In genomic region chr13:95058885-95059284, GRCm38 (mm10) we compare ENCODE assay signal across 17 mouse cellular contexts.
DNase-seq lines count a peak whose midpoint lies in the region; ATAC-seq and TF ChIP-seq lines count a peak whose summit lies in the region.
"Had no signal": no experiment of that assay in that cellular context is flagged by ENCODE, and none has a peak within 500 bp of the region (broad histone marks: within the 10 kb centered on the region; RNA-seq: fewer than 3 reads in every experiment).

No protein-coding gene starts in this region.

- no peak overlapping the region for H3K9ac ChIP-seq in kidney, embryonic 16.5 days (replicated peaks; ENCODE audit: low read length)
- no peak overlapping the region for H3K9ac ChIP-seq in intestine, postnatal 0 days (ENCODE audit: low read depth, low read length)
- H3K9ac ChIP-seq: hindbrain, embryonic 15.5 days had no signal

- H3K36me3 ChIP-seq in heart, embryonic 10.5 days = no peaks in the 10 kb centered on the region
- no peaks in the 10 kb centered on the region for H3K36me3 ChIP-seq in kidney, embryonic 16.5 days (ENCODE audit: insufficient read depth, low read length)
- no peaks in the 10 kb centered on the region for H3K36me3 ChIP-seq in intestine, postnatal 0 days (ENCODE audit: control insufficient read depth, insufficient read depth)
- H3K36me3 ChIP-seq: hindbrain, embryonic 15.5 days had no signal

- H3K27ac ChIP-seq in heart, embryonic 10.5 days = no peak overlapping the region
- no peak overlapping the region for H3K27ac ChIP-seq in kidney, embryonic 16.5 days (ENCODE audit: low read length)
- no peak overlapping the region for H3K27ac ChIP-seq in intestine, postnatal 0 days (ENCODE audit: low read depth, low read length)
- no peak overlapping the region for H3K27ac ChIP-seq in gastrocnemius, adult 2 months
- H3K27ac ChIP-seq: hindbrain, embryonic 15.5 days had no signal

- no peak overlapping the region for H3K4me2 ChIP-seq in kidney, embryonic 16.5 days (replicated peaks; ENCODE audit: low read depth, low read length)
- H3K4me2 ChIP-seq in intestine, postnatal 0 days (replicated peaks; ENCODE audit: low read depth) = no peak overlapping the region
- H3K4me2 ChIP-seq: hindbrain, embryonic 15.5 days; midbrain, embryonic 11.5 days had no signal

- no peak for TF ChIP-seq CTCF in intestine, postnatal 0 days (IDR thresholded peaks at IDR 0.05; ENCODE audit: low read depth)
- TF ChIP-seq CTCF in gastrocnemius, adult 2 months (IDR thresholded peaks at IDR 0.05) = no peak

- 83% methylated on average over 4 of the region's 4 CpGs for WGBS in heart, embryonic 10.5 days
- WGBS in kidney, embryonic 16.5 days = 70% methylated on average over 4 of the region's 4 CpGs
- 75% methylated on average over 4 of the region's 4 CpGs for WGBS in intestine, postnatal 0 days

- H3K4me1 ChIP-seq in heart, embryonic 10.5 days = no peaks in the 10 kb centered on the region
- H3K4me1 ChIP-seq in kidney, embryonic 16.5 days (ENCODE audit: insufficient read depth, low read length) = peaks cover 19% of the 10 kb centered on the region
- H3K4me1 ChIP-seq in intestine, postnatal 0 days (replicated peaks; ENCODE audit: control insufficient read depth, insufficient read depth, low read length) = no peaks in the 10 kb centered on the region
- H3K4me1 ChIP-seq: hindbrain, embryonic 15.5 days had no signal

- H3K27me3 ChIP-seq in heart, embryonic 10.5 days (ENCODE audit: insufficient read depth, poor library complexity, severe bottlenecking) = no peaks in the 10 kb centered on the region
- no peaks in the 10 kb centered on the region for H3K27me3 ChIP-seq in kidney, embryonic 16.5 days (ENCODE audit: insufficient read depth, low read length)
- H3K27me3 ChIP-seq in intestine, postnatal 0 days (replicated peaks; ENCODE audit: control insufficient read depth, insufficient read depth, low read length) = no peaks in the 10 kb centered on the region
- H3K27me3 ChIP-seq: hindbrain, embryonic 15.5 days had no signal

- intact Hi-C loops in heart, postnatal 10 days (cut with DNase I) = no loop called here
- intact Hi-C loops in gastrocnemius, adult 2 months (cut with DNase I) = no loop called here

- DNase-seq in heart, embryonic 10.5 days (ENCODE audit: low spot score) = peak; percentile 58
- no peak for DNase-seq in heart, postnatal 10 days
- peak; percentile 23 for DNase-seq in adrenal gland, postnatal 25 days
- no peak for DNase-seq in thymus, postnatal 4 days
- DNase-seq in gastrocnemius, adult 2 months = no peak
- DNase-seq: cerebellum, adult 9-11 months; gastrocnemius, postnatal 36 days; layer of hippocampus, postnatal 36 days; right cerebral cortex, postnatal 4 days; thymus, adult 18-20 months; thymus, postnatal 36 days had no signal

- H3K9me3 ChIP-seq in heart, embryonic 10.5 days = no peaks in the 10 kb centered on the region
- no peaks in the 10 kb centered on the region for H3K9me3 ChIP-seq in kidney, embryonic 16.5 days (ENCODE audit: low read length)
- H3K9me3 ChIP-seq in intestine, postnatal 0 days (ENCODE audit: control insufficient read depth) = no peaks in the 10 kb centered on the region
- H3K9me3 ChIP-seq: hindbrain, embryonic 15.5 days had no signal

- no peak overlapping the region for H3K4me3 ChIP-seq in heart, embryonic 10.5 days
- H3K4me3 ChIP-seq in kidney, embryonic 16.5 days (ENCODE audit: low read length) = no peak overlapping the region
- no peak overlapping the region for H3K4me3 ChIP-seq in intestine, postnatal 0 days (ENCODE audit: low read depth, low read length)
- H3K4me3 ChIP-seq in gastrocnemius, adult 2 months = no peak overlapping the region
- H3K4me3 ChIP-seq: hindbrain, embryonic 15.5 days had no signal

- peak; percentile 65; the same call in 1 of the 2 replicates for ATAC-seq in kidney, embryonic 16.5 days (ENCODE audit: low FRiP score, low TSS enrichment)
- no peak for ATAC-seq in intestine, postnatal 0 days
- ATAC-seq: CD4-positive, CD25-positive, alpha-beta regulatory T cell, adult 4 months; lung, postnatal 0 days had no signal

Comparison
In these comparisons a context has a peak if more than half of its experiments do, and no peak if none do; other contexts are left out.
1. DNase-seq: peak in heart, embryonic 10.5 days (single experiment) and adrenal gland, postnatal 25 days (single experiment); none in heart, postnatal 10 days (0 of 2), thymus, postnatal 4 days (single experiment) and gastrocnemius, adult 2 months (single experiment).